Comparison of ENCODE assay signal across 17 mouse cellular contexts in genomic region chr1:88220336-88220735, GRCm38 (mm10). TPM values are rescaled to one million over a fixed set of nuclear protein-coding genes. Genes with fewer than 3 reads are reported as not detected.
DNase-seq lines count a peak whose midpoint lies in the region; ATAC-seq and TF ChIP-seq lines count a peak whose summit lies in the region.
"Had no signal": no experiment of that assay in that cellular context is flagged by ENCODE, and none has a peak within 500 bp of the region (broad histone marks: within the 10 kb centered on the region; RNA-seq: fewer than 3 reads in every experiment).

No protein-coding gene starts in this region.

- H3K4me3 ChIP-seq in liver, adult 2 months (ENCODE audit: insufficient read depth, low read depth, low read length), result no peak overlapping the region
- H3K4me3 ChIP-seq in liver, postnatal 0 days (ENCODE audit: low read depth, low read length), result no peak overlapping the region
- H3K4me3 ChIP-seq: intestine, embryonic 15.5 days had no signal

- H3K27me3 ChIP-seq in liver, adult 2 months (ENCODE audit: control insufficient read depth, insufficient read depth, low read length), result no peaks in the 10 kb centered on the region
- H3K27me3 ChIP-seq in liver, postnatal 0 days (ENCODE audit: insufficient read depth, low read length), result no peaks in the 10 kb centered on the region
- H3K27me3 ChIP-seq: intestine, embryonic 15.5 days had no signal

- H3K4me2 ChIP-seq in liver, postnatal 0 days (ENCODE audit: low read depth, low read length), result no peak overlapping the region
- H3K4me2 ChIP-seq: intestine, embryonic 15.5 days had no signal

- H3K4me1 ChIP-seq in liver, adult 2 months (ENCODE audit: control insufficient read depth, insufficient read depth, low read length), result peaks cover 2% of the 10 kb centered on the region; the same call in 1 of the 2 replicates
- no peaks in the 10 kb centered on the region for H3K4me1 ChIP-seq in liver, postnatal 0 days (ENCODE audit: insufficient read depth)
- H3K4me1 ChIP-seq: intestine, embryonic 15.5 days had no signal

- no peak for TF ChIP-seq CTCF in liver, adult 2 months (IDR thresholded peaks at IDR 0.05; ENCODE audit: low read depth, low read length)
- no peak for TF ChIP-seq CTCF in liver, postnatal 0 days (IDR thresholded peaks at IDR 0.05; ENCODE audit: low read depth)

- peaks cover 20% of the 10 kb centered on the region for H3K9me3 ChIP-seq in liver, postnatal 0 days (ENCODE audit: low read length)

- intact Hi-C loops in heart, postnatal 10 days (cut with DNase I), result no loop called here

- no peak overlapping the region for H3K27ac ChIP-seq in liver, adult 2 months (replicated peaks; ENCODE audit: insufficient read depth, low read depth, low read length)
- H3K27ac ChIP-seq in liver, postnatal 0 days (ENCODE audit: low read depth), result no peak overlapping the region
- H3K27ac ChIP-seq: intestine, embryonic 15.5 days had no signal

- H3K79me2 ChIP-seq in liver, adult 2 months (ENCODE audit: control insufficient read depth, insufficient read depth, low read length), result no peaks in the 10 kb centered on the region

- no peak overlapping the region for H3K9ac ChIP-seq in liver, adult 2 months (ENCODE audit: low read depth, low read length)
- H3K9ac ChIP-seq in liver, postnatal 0 days (replicated peaks), result no peak overlapping the region
- H3K9ac ChIP-seq: intestine, embryonic 15.5 days had no signal

- peak; percentile 14 for DNase-seq in embryo, embryonic 10 days (ENCODE audit: low spot score)
- DNase-seq in embryo, embryonic 11 days, result no peak
- DNase-seq in liver, adult 2 months (ENCODE audit: extremely low read depth, low read depth, low spot score), result peak; percentile 53
- no peak for DNase-seq in liver, postnatal 0 days
- DNase-seq in 3134 (ENCODE audit: extremely low read depth, insufficient read length, low spot score), result peak; percentile 10
- peak; percentile 3 to 11 for DNase-seq in heart, postnatal 10 days
- no peak for DNase-seq in adrenal gland, postnatal 10 days
- DNase-seq: cerebellum, postnatal 14 days; thymus, postnatal 25 days had no signal

- no peak for ATAC-seq in liver, postnatal 0 days
- ATAC-seq in activated CD4-positive, CD25-positive, alpha-beta regulatory T cell, adult 4 months, result no peak
- ATAC-seq: intestine, embryonic 15.5 days had no signal

- no peak for TF ChIP-seq POLR2A in liver, adult 2 months (IDR thresholded peaks at IDR 0.05; ENCODE audit: extremely low read depth, insufficient read depth, low read length)

- H3K36me3 ChIP-seq in liver, adult 2 months (ENCODE audit: control insufficient read depth, insufficient read depth, low read length), result peaks cover 22% of the 10 kb centered on the region
- H3K36me3 ChIP-seq in liver, postnatal 0 days (replicated peaks; ENCODE audit: insufficient read depth, low read length), result no peaks in the 10 kb centered on the region
- H3K36me3 ChIP-seq: intestine, embryonic 15.5 days had no signal

- no peak for TF ChIP-seq EP300 in liver, postnatal 0 days (IDR thresholded peaks at IDR 0.05; ENCODE audit: low read depth)

RNA-seq across cellular contexts. Expression of gene Mroh2a, which starts 6.5 kb away (rescaled TPM):
- 0.27 and 1.0 TPM in 2 replicates for total RNA-seq in liver, adult 2 months (2014; rRNA removed)
- polyA plus RNA-seq in liver, adult 2 months (2012; rRNA removed), result 0.77 and 0.82 TPM in 2 replicates
- polyA plus RNA-seq in liver, postnatal 0 days (2015; fragmentation: Nextera tagmentation; extraction: Ambion mirVana), result 0.61 and 0.66 TPM in 2 replicates
- under 1 TPM in 1 of 2 experiments, not detected in 1; 0.10 TPM for total RNA-seq in heart, postnatal 10 days (2021)
- 1 to 10 TPM in 1 of 2 experiments, under 1 TPM in 1; 0.67 to 1.3 TPM for total RNA-seq in adrenal gland, postnatal 10 days (2021)
- 1 to 10 TPM; 1.4 to 2.5 TPM for polyA plus RNA-seq in activated CD4-positive, CD25-positive, alpha-beta regulatory T cell, adult 4 months (2017; shearing (Covaris generic))

RNA-seq across cellular contexts. Expression of gene Ugt1a1, which starts 8.6 kb away (rescaled TPM):
- total RNA-seq in liver, adult 2 months (2014; rRNA removed), result 662 and 719 TPM in 2 replicates
- polyA plus RNA-seq in liver, adult 2 months (2012; rRNA removed), result 408 and 574 TPM in 2 replicates
- polyA plus RNA-seq in liver, postnatal 0 days (2015; fragmentation: Nextera tagmentation; extraction: Ambion mirVana), result 412 and 437 TPM in 2 replicates
- not detected for total RNA-seq in heart, postnatal 10 days (2021)
- total RNA-seq in adrenal gland, postnatal 10 days (2021), result 100 to 1,000 TPM in 1 of 2 experiments, 10 to 100 TPM in 1; 40.3 to 102 TPM
- polyA plus RNA-seq in activated CD4-positive, CD25-positive, alpha-beta regulatory T cell, adult 4 months (2017; shearing (Covaris generic)), result not detected
- total RNA-seq: layer of hippocampus, adult 18-20 months had no signal
- polyA plus RNA-seq: lung, embryonic 16.5 days had no signal

RNA-seq across cellular contexts. Expression of gene Dnajb3, which starts 14.8 kb away (rescaled TPM):
- total RNA-seq in liver, adult 2 months (2014; rRNA removed), result not detected in 2 replicates
- polyA plus RNA-seq in liver, adult 2 months (2012; rRNA removed), result 0.17 TPM in 1 of 2 replicates, not detected in the other
- polyA plus RNA-seq in liver, postnatal 0 days (2015; fragmentation: Nextera tagmentation; extraction: Ambion mirVana), result 7.1 and 7.8 TPM in 2 replicates
- total RNA-seq in heart, postnatal 10 days (2021), result 1 to 10 TPM in 1 of 2 experiments, under 1 TPM in 1; 0.84 to 1.1 TPM
- 1 to 10 TPM; 3.0 to 3.9 TPM for total RNA-seq in adrenal gland, postnatal 10 days (2021)
- polyA plus RNA-seq in activated CD4-positive, CD25-positive, alpha-beta regulatory T cell, adult 4 months (2017; shearing (Covaris generic)), result under 1 TPM; 0.48 to 0.63 TPM
- total RNA-seq: monocyte, adult 5-6 weeks had no signal

RNA-seq across cellular contexts. Expression of gene Ugt1a2, which starts 19.9 kb away (rescaled TPM):
- total RNA-seq in liver, adult 2 months (2014; rRNA removed), result 9.5 and 10.4 TPM in 2 replicates
- polyA plus RNA-seq in liver, adult 2 months (2012; rRNA removed), result 0.29 and 0.57 TPM in 2 replicates
- not detected in 2 replicates for polyA plus RNA-seq in liver, postnatal 0 days (2015; fragmentation: Nextera tagmentation; extraction: Ambion mirVana)
- total RNA-seq in heart, postnatal 10 days (2021), result not detected
- under 1 TPM; 0.18 to 0.61 TPM for total RNA-seq in adrenal gland, postnatal 10 days (2021)
- polyA plus RNA-seq in activated CD4-positive, CD25-positive, alpha-beta regulatory T cell, adult 4 months (2017; shearing (Covaris generic)), result not detected
- total RNA-seq: layer of hippocampus, adult 18-20 months; left cerebral cortex, postnatal 14 days had no signal
- polyA plus RNA-seq: heart, postnatal 0 days; lung, embryonic 16.5 days had no signal

RNA-seq across cellular contexts. Expression of gene Ugt1a5, which starts 54.5 kb away (rescaled TPM):
- 75.8 and 159 TPM in 2 replicates for total RNA-seq in liver, adult 2 months (2014; rRNA removed)
- 41.5 and 119 TPM in 2 replicates for polyA plus RNA-seq in liver, adult 2 months (2012; rRNA removed)
- 0.08 and 0.19 TPM in 2 replicates for polyA plus RNA-seq in liver, postnatal 0 days (2015; fragmentation: Nextera tagmentation; extraction: Ambion mirVana)
- under 1 TPM; 0.12 to 0.20 TPM for total RNA-seq in heart, postnatal 10 days (2021)
- total RNA-seq in adrenal gland, postnatal 10 days (2021), result under 1 TPM; 0.48 to 0.61 TPM
- polyA plus RNA-seq in activated CD4-positive, CD25-positive, alpha-beta regulatory T cell, adult 4 months (2017; shearing (Covaris generic)), result not detected
- total RNA-seq: monocyte, adult 5-6 weeks had no signal
- polyA plus RNA-seq: brain, embryonic 14.5 days; heart, postnatal 0 days; intestine, embryonic 15.5 days; lung, embryonic 16.5 days had no signal

Comparison
In these comparisons a context has a peak if more than half of its experiments do, and no peak if none do; other contexts are left out.
1. DNase-seq: peak in embryo, embryonic 10 days (single experiment), liver, adult 2 months (single experiment), 3134 (single experiment) and heart, postnatal 10 days (2 of 2); none in embryo, embryonic 11 days (single experiment), liver, postnatal 0 days (single experiment) and adrenal gland, postnatal 10 days (single experiment).
2. RNA of gene Ugt1a1, which starts 8.6 kb away (total RNA-seq): 662 to 719 TPM in liver, adult 2 months and 40.3 to 102 TPM in adrenal gland, postnatal 10 days; not detected in heart, postnatal 10 days; every median in the first group is over 10 times any median in the second.